Mouse (Mus musculus) CH12.LX (cell line): ENCODE data around the gene Gm37240. TPM values are rescaled to one million over a fixed set of nuclear protein-coding genes. Genes with fewer than 3 reads are reported as not detected.
A peak's percentile ranks its signal among the peaks of the same experiment; 100 is the strongest.

Experiments
- DNase-seq: peaks from one replicate; pipeline ENCODE4 v3.0.0-alpha.2; 2013; ENCODE audit errors: extremely low read depth
- H3K27ac ChIP-seq: 2 replicates; pipeline ENCODE4 v1.5.1; 2012; ENCODE audit warnings: low read depth, mild to moderate bottlenecking, control low read depth, moderate library complexity; ENCODE audit not compliant: insufficient read depth
- H3K27me3 ChIP-seq: replicated peaks from 2 replicates; pipeline ENCODE3; 2012; ENCODE audit warnings: inconsistent platforms
- H3K36me3 ChIP-seq, 2 experiments: replicated peaks in 1 of 2; 2 replicates each; pipeline versions ENCODE3 to v1.6.1; 2012; ENCODE audit warnings: inconsistent platforms in 1 of 2, low read length in 1 of 2, mild to moderate bottlenecking in 1 of 2, mixed read lengths in 1 of 2, moderate library complexity in 1 of 2; ENCODE audit not compliant: control insufficient read depth in 1 of 2, insufficient read depth in 1 of 2
- H3K4me1 ChIP-seq, 2 experiments: 2 replicates each; pipeline ENCODE4 v1.6.1; 2012; ENCODE audit warnings: inconsistent platforms in 1 of 2, moderate library complexity in 1 of 2; ENCODE audit not compliant: insufficient read depth in 2 of 2, control insufficient read depth in 1 of 2
- H3K4me2 ChIP-seq: 2 replicates; pipeline ENCODE4 v1.6.1; 2012; ENCODE audit warnings: low read depth, mild to moderate bottlenecking, control low read depth; ENCODE audit not compliant: poor library complexity, insufficient read depth, severe bottlenecking
- H3K4me3 ChIP-seq, 3 experiments: fragments of 150-350 bp in 1 of 3; sonication (generic) in 1 of 3; replicated peaks in 1 of 3; 2 replicates each; pipeline versions ENCODE3 to v1.5.1; 2011 to 2012; ENCODE audit warnings: low read depth in 2 of 3, low read length in 2 of 3, mild to moderate bottlenecking in 2 of 3, moderate library complexity in 2 of 3, control low read depth in 1 of 3, improper control_type of control experiment in 1 of 3, inconsistent platforms in 1 of 3, mixed read lengths in 1 of 3; ENCODE audit not compliant: poor library complexity in 1 of 3
- H3K79me2 ChIP-seq: replicated peaks from 2 replicates; pipeline ENCODE4 v1.6.1; 2012; ENCODE audit warnings: mild to moderate bottlenecking, moderate library complexity; ENCODE audit not compliant: control insufficient read depth, poor library complexity, insufficient read depth, severe bottlenecking; ENCODE audit errors: extremely low read depth
- H3K9ac ChIP-seq: 2 replicates; pipeline ENCODE4 v1.6.1; 2012; ENCODE audit warnings: low read depth, mild to moderate bottlenecking, control low read depth, moderate library complexity; ENCODE audit not compliant: insufficient read depth
- H3K9me3 ChIP-seq: replicated peaks from 2 replicates; pipeline ENCODE3; 2012; ENCODE audit warnings: low read length, inconsistent platforms, mixed read lengths
- CHD1 ChIP-seq: IDR thresholded peaks from 2 replicates; pipeline ENCODE4 v1.6.1; 2012; ENCODE audit warnings: low read depth, low read length, improper control_type of control experiment, inconsistent platforms
- CHD2 ChIP-seq: IDR thresholded peaks from 2 replicates; pipeline ENCODE4 v1.6.1; 2011; ENCODE audit warnings: low read length, improper control_type of control experiment
- CTCF ChIP-seq, 2 experiments: IDR thresholded peaks in 1 of 2; conservative IDR thresholded peaks in 1 of 2; 2 replicates each; pipeline ENCODE4 v1.5.1; 2011 to 2012; ENCODE audit warnings: low read depth in 2 of 2, low read length in 2 of 2, improper control_type of control experiment in 1 of 2, inconsistent platforms in 1 of 2, mild to moderate bottlenecking in 1 of 2, moderate library complexity in 1 of 2
- E2F4 ChIP-seq: IDR thresholded peaks from 2 replicates; pipeline ENCODE4 v1.6.1; 2011; ENCODE audit warnings: low read depth, low read length, improper control_type of control experiment; ENCODE audit not compliant: insufficient replicate concordance
- EP300 ChIP-seq: IDR thresholded peaks from 2 replicates; pipeline ENCODE4 v1.6.1; 2011; ENCODE audit warnings: low read length, improper control_type of control experiment
- ETS1 ChIP-seq: conservative IDR thresholded peaks from 2 replicates; pipeline ENCODE4 v1.6.1; 2012; ENCODE audit warnings: low read depth, mild to moderate bottlenecking, inconsistent platforms, low read length, improper control_type of control experiment, moderate library complexity
- IRF4 ChIP-seq: IDR thresholded peaks from 2 replicates; pipeline ENCODE4 v1.6.1; 2014; ENCODE audit warnings: low read depth, mild to moderate bottlenecking, inconsistent platforms, low read length, improper control_type of control experiment
- JUND ChIP-seq: conservative IDR thresholded peaks from 2 replicates; pipeline ENCODE4 v1.6.1; 2011; ENCODE audit warnings: low read depth, low read length, improper control_type of control experiment
- MAFK ChIP-seq: IDR thresholded peaks from 2 replicates; pipeline ENCODE4 v1.6.1; 2011; ENCODE audit warnings: low read length, improper control_type of control experiment; ENCODE audit not compliant: insufficient replicate concordance
- MEF2A ChIP-seq: IDR thresholded peaks from 2 replicates; pipeline ENCODE4 v1.6.1; 2014; ENCODE audit warnings: low read depth, mild to moderate bottlenecking, inconsistent platforms, low read length, improper control_type of control experiment, borderline replicate concordance
- MYC ChIP-seq: IDR thresholded peaks from 2 replicates; pipeline ENCODE4 v1.6.1; 2011; ENCODE audit warnings: low read depth, mild to moderate bottlenecking, improper control_type of control experiment, low read length
- PAX5 ChIP-seq: IDR thresholded peaks from 2 replicates; pipeline ENCODE4 v1.6.1; 2012; ENCODE audit warnings: low read length, inconsistent platforms, mixed read lengths
- POLR2AphosphoS2 ChIP-seq: IDR thresholded peaks from 2 replicates; pipeline ENCODE4 v1.6.1; 2011; ENCODE audit warnings: low read depth, low read length, improper control_type of control experiment
- RAD21 ChIP-seq: IDR thresholded peaks from 2 replicates; pipeline ENCODE4 v1.6.1; 2011; ENCODE audit warnings: low read depth, mild to moderate bottlenecking, low read length, improper control_type of control experiment, moderate library complexity
- SMC3 ChIP-seq: IDR thresholded peaks from 2 replicates; pipeline ENCODE4 v1.6.1; 2011; ENCODE audit warnings: low read depth, low read length, improper control_type of control experiment
- TBP ChIP-seq: conservative IDR thresholded peaks from 2 replicates; pipeline ENCODE4 v1.6.1; 2011; ENCODE audit warnings: low read depth, low read length, improper control_type of control experiment
- UBTF ChIP-seq: IDR thresholded peaks from 2 replicates; pipeline ENCODE4 v1.6.1; 2012; ENCODE audit warnings: low read depth, mild to moderate bottlenecking, inconsistent platforms, low read length, improper control_type of control experiment, moderate library complexity
- ZC3H11A ChIP-seq: IDR thresholded peaks from 2 replicates; pipeline ENCODE4 v1.6.1; 2012; ENCODE audit warnings: low read depth, mild to moderate bottlenecking, inconsistent platforms, low read length, improper control_type of control experiment
- ZKSCAN1 ChIP-seq: IDR thresholded peaks from 2 replicates; pipeline ENCODE4 v1.6.1; 2012; ENCODE audit warnings: low read depth, inconsistent platforms, low read length, improper control_type of control experiment, borderline replicate concordance
- ZMIZ1 ChIP-seq: IDR thresholded peaks from 2 replicates; pipeline ENCODE4 v1.6.1; 2012; ENCODE audit warnings: low read depth, mild to moderate bottlenecking, inconsistent platforms, low read length, improper control_type of control experiment
- ZNF384 ChIP-seq: IDR thresholded peaks from 2 replicates; pipeline ENCODE4 v1.6.1; 2012; ENCODE audit warnings: low read depth, low read length, improper control_type of control experiment, inconsistent platforms
- dilution Hi-C: fragments of 300-500 bp; cut with MboI; formaldehyde crosslinking; loops from 2 replicates; pipeline ENCODE4 v1.14.3; 2020; ENCODE audit warnings: low sequenced_read_pairs; ENCODE audit not compliant: extremely low pct_unique_long_range_greater_than_20kb, extremely low pct_ligation_motif_present
- in situ Hi-C: fragments of 300-500 bp; cut with MboI; formaldehyde crosslinking; loops from 3 replicates; pipeline ENCODE4 v1.14.3; 2019; ENCODE audit warnings: low sequenced_read_pairs, low pct_ligation_motif_present, low pct_unique_long_range_greater_than_20kb, mixed read lengths
- polyA plus RNA-seq: library from polyadenylated mRNA; unstranded; fragments of >175 nt; gene quantifications from 2 replicates; pipeline ENCODE4 v1.2.1, GENCODE M21; 2012; ENCODE audit warnings: low read depth; ENCODE audit not compliant: insufficient read length
- total RNA-seq, 2 experiments: library from RNA; depleted of rRNA; stranded (reverse); fragments of 300-350 nt in 1 of 2; fragments of >200 nt in 1 of 2; gene quantifications; 2 replicates each; pipeline ENCODE4 v1.2.3; 2012 to 2014

The Gm37240 gene
- total and polyA plus RNA-seq, 3 experiments, result 0.08 to 0.19 (median 0.14) TPM

DNA sequence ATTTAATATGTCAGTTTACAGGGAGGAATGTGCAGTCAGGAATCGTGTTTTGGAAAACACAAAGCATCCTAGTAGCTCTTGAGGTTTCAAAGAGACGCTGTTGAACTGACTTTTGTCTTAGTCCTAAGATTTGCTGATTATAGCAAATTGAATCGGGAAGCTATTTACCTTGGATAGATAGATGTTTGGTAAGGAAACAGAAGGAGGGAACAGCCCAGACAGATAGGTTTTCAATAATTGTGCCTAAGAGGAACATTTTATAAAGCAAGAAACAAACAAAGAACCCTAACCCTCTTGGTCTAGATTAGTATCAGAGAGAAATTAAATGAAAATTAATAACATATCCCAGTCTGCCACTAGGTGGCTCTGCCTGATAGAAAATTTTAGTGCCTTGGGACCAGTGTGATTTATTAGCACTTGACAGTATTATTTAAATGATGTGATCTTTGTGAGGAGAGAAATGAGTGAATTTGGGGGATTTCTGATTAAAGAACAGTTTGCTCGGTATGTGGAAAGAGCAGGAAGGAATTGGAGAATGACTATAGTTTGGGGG lies 1194.6 kb downstream of the Gm37240 start:
- no peaks in the 10 kb centered on the region for H3K27me3 ChIP-seq
- in situ Hi-C loops (loop anchor here (10.0 kb wide), 1 partner anchor 122 kb away; the partner anchor contains the start of gene Fbxw7), dilution Hi-C loops (no loop called here)
- no peak overlapping the region for H3K27ac ChIP-seq
- H3K9ac ChIP-seq, result no peak overlapping the region
- no peak overlapping the region for H3K4me3 ChIP-seq
- peaks cover 69 to 81% of the 10 kb centered on the region in 2 experiments for H3K36me3 ChIP-seq
- peaks cover 6% of the 10 kb centered on the region; the same call in 1 of the 2 replicates for H3K79me2 ChIP-seq
- no peak overlapping the region for H3K4me2 ChIP-seq
- no peaks in the 10 kb centered on the region for H3K9me3 ChIP-seq
- peaks cover 27 to 47% of the 10 kb centered on the region in 2 experiments for H3K4me1 ChIP-seq
- peak; percentile 58 for DNase-seq
- TF ChIP-seq ZC3H11A (peak; percentile 47; the same call in 1 of the 2 replicates), MAFK (peak; percentile 69), MYC (no peak), JUND (no peak), MEF2A (no peak), IRF4 (no peak), ZMIZ1 (no peak), EP300 (no peak), UBTF (no peak), CTCF (conservative IDR thresholded peaks at IDR 0.05 in 1 of 2, IDR thresholded peaks at IDR 0.05 in 1 of 2; ENCODE audit: low read depth in 2 of 2, low read length in 2 of 2) (peak in 1 of 2 experiments; percentile 79; a peak in 2 of 4 replicates), POLR2AphosphoS2 (no peak), E2F4 (no peak), RAD21 (peak; percentile 80), ZKSCAN1 (no peak), ETS1 (no peak), PAX5 (no peak), TBP (no peak), CHD1 (no peak), CHD2 (no peak), ZNF384 (no peak), SMC3 (peak; percentile 78)
